Mouse (Mus musculus) CD4-positive helper T cell, adult 2 months (primary cell): Measurements from ENCODE around the gene Pramef6.
"Not testable (repeated sequence)": the region's sequence is repeated elsewhere in the genome, so short reads cannot be mapped to it uniquely, and the experiment has no call there.

Experiments used
- DNase-seq: peaks from one replicate; pipeline ENCODE4 v3.0.0-alpha.2; 2012; ENCODE audit warnings: low read depth, missing footprints, low spot score

The Pramef6 gene

GRCm38 (mm10) chr4:143900280-143900679 is at the start of gene Pramef6:
Gene Pramef6, minus strand, starts transcription at chr4:143900380.
- not testable (repeated sequence) for DNase-seq

- DNase-seq = not testable (repeated sequence)
These were observed 5.8 kb downstream of the Pramef6 start for GRCm38 (mm10) chr4:143894406-143894805.

- DNase-seq = not testable (repeated sequence)
These were observed 17.8 kb downstream of the Pramef6 start for GRCm38 (mm10) chr4:143882371-143882770.

GRCm38 (mm10) chr4:143846197-143846596 is 54.0 kb downstream of the Pramef6 start, which contains the start of gene Gm13103:
Gene Gm13103, plus strand, starts transcription at chr4:143846497.
- DNase-seq = not testable (repeated sequence)
